Mouse (Mus musculus): ENCODE results near the gene Tmem9. TPM values are rescaled to one million over a fixed set of nuclear protein-coding genes. Genes with fewer than 3 reads are reported as not detected.

Gene Tmem9
- polyA plus RNA-seq (2012; rRNA removed; ENCODE audit: low replicate concordance): 75.2 and 139 TPM in 2 replicates

GRCm38 (mm10) chr1:136007211-136008158 is at the start of gene Tmem9:
TSS of gene Tmem9 (plus strand) at chr1:136008150.

DNA sequence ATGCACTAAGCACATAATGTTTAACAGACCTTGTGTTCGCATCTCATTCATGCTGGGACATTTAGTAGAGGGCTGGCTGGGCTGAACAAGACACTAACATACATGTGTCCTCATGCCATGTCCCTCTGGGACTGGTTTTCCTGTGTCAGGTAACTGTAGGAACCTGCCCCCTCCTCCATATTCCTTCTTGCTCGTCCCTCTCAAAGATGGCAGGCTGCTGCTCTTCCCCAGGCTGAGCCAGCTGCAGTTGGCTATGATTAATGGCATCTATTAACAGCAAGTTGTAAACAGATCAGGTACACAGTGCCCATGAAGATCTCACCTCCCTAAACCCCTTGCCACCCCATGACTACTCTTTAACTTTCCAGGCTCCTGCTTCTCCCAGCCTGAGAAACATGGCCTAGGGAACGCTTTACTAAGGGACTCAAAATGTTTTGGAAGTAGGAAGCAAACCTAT is 1.6 kb upstream of the Tmem9 start, which contains the start of gene Igfn1:
TSS of gene Igfn1 (minus strand) at position 51 of the 457 bp plus-strand sequence.

DNA sequence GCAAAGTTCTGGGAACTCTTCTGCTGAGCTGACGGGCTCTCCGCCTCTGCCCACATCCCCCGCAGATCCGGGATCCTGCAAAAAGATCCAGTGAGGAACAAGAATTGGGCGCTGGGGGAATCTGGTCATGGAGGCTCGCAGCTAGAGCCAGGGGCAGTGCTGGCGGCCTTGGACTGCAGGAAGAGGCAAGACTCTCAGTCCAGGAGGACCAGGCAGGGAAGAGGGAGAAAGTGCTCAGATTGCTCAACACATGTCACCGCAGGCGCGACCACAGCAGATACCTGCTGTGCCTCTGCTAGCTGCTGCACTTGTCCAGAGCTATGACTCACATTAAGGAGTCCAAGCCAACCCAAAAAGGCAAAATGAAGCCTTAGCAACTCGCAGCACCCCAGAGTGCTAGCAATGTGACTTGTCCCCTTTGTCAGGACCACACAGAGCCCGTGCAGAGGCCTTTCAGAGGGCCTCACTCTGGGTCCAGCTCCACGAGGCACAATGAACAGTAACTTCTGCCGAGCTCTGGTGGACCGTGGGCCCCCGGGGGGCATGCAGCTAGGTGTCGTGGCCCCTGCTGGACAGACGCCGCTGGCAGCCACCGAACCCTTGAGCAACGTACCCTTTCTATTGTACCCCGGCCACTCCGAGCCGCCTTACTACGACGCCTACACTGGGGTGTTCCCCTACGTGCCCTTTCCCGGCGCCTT is 42.5 kb downstream of the Tmem9 start, which contains the start of gene Ascl5:
TSS of gene Ascl5 (plus strand) at position 493 of the 701 bp plus-strand sequence.

GRCm38 (mm10) chr1:136052547-136052946 is 44.6 kb downstream of the Tmem9 start, which contains the start of gene Cacna1s:
TSS of gene Cacna1s (plus strand) at chr1:136052750.

Other genes starting within 250 kb of the Tmem9 start
- gene Phlda3, start 242.0 kb upstream of the Tmem9 start, polyA plus RNA-seq (2012; rRNA removed; ENCODE audit: low replicate concordance): 356 and 528 TPM in 2 replicates
- 0.11 and 0.19 TPM in 2 replicates for gene Tnni1, start 228.7 kb upstream of the Tmem9 start, polyA plus RNA-seq (2012; rRNA removed; ENCODE audit: low replicate concordance)
- gene Lad1, start 189.6 kb upstream of the Tmem9 start, polyA plus RNA-seq (2012; rRNA removed; ENCODE audit: low replicate concordance): 0.29 and 15.2 TPM in 2 replicates
- 6.1 TPM in 1 of 2 replicates, not detected in the other for gene Tnnt2, start 171.8 kb upstream of the Tmem9 start, polyA plus RNA-seq (2012; rRNA removed; ENCODE audit: low replicate concordance)
- gene Pkp1, start 88.9 kb upstream of the Tmem9 start, polyA plus RNA-seq (2012; rRNA removed; ENCODE audit: low replicate concordance): 0.13 and 0.73 TPM in 2 replicates
- gene Igfn1, start 1.8 kb upstream of the Tmem9 start, polyA plus RNA-seq (2012; rRNA removed; ENCODE audit: low replicate concordance): 0.03 and 0.04 TPM in 2 replicates
- gene Ascl5, start 42.7 kb downstream of the Tmem9 start, polyA plus RNA-seq (2012; rRNA removed; ENCODE audit: low replicate concordance): not detected in 2 replicates
- 0.20 and 0.23 TPM in 2 replicates for gene Cacna1s, start 44.6 kb downstream of the Tmem9 start, polyA plus RNA-seq (2012; rRNA removed; ENCODE audit: low replicate concordance)
- gene Kif21b, start 123.2 kb downstream of the Tmem9 start, polyA plus RNA-seq (2012; rRNA removed; ENCODE audit: low replicate concordance): 6.2 and 6.6 TPM in 2 replicates
- gene Mroh3, start 204.7 kb downstream of the Tmem9 start, polyA plus RNA-seq (2012; rRNA removed; ENCODE audit: low replicate concordance): 0.69 TPM in 1 of 2 replicates, not detected in the other
- gene Inava, start 226.1 kb downstream of the Tmem9 start, polyA plus RNA-seq (2012; rRNA removed; ENCODE audit: low replicate concordance): 0.04 and 7.9 TPM in 2 replicates

Data from subcutaneous adipose tissue, adult 2 months (tissue).